Mouse (Mus musculus) regulatory T cell (primary cell): Measurements from ENCODE around the gene Atg13.

ENCODE experiments used
- in situ Hi-C: fragments of 300-600 bp; cut with MboI, MseI; formaldehyde crosslinking; loops from one replicate; pipeline ENCODE4 v1.15.1; 2025; ENCODE audit warnings: high pct_unique_total_duplicates

Gene Atg13

DNA sequence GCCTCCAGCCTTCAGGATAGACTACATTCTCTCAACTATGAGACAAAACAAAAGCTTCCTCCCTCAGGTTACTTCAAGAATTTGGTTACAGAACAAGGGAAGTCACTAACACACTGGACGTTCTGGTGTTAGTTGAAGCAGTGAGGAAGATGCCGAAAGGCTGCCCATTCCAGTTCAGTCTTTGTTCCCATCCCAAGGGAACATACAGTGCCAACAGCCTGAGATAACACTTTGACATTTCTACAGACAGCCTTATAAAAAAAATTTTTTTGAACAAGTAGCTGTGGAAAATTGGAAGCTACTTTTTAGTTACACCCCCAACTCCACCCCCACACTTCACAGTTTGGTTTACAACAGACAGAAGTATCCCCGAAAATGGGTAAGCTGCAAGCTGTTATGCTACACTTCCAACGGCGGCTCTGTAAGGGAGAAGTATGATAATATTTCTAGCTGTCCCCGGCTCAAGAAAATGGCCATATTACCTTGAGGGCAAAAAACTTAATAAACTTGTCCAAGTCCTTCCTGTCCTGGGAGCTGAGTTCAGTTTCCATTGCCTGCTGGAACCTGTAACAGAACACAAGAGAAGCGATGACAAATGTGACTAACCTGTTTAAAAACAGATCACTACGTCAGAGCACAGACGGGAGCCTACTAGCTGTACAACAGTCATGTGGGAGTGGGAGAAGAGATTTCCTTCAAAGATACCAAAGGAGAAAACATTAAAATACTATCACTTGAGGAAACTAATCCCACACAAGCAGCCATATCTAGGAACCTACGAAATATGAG, 14.7 kb downstream of the Atg13 start:
- in situ Hi-C loops = no loop called here

DNA sequence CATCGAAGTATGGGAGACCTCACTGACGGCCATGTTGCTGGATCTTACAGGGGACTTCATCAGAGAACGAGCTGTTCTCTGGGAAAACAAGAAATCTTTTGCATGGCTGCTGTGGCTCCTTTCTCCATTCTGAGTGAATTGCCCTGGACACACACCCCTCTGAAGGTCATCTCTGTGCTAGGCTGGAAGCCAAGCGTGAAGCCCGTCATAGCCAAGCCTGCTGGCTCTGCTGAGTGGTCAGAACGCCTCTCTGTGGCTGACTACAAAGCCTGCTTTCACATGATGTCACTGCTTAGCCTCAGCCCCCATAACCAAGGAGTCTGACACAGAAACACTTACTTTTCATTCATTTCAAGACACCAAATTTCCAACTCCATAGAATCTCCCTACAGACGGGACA, 20.9 kb downstream of the Atg13 start:
- in situ Hi-C loops = no loop called here

DNA sequence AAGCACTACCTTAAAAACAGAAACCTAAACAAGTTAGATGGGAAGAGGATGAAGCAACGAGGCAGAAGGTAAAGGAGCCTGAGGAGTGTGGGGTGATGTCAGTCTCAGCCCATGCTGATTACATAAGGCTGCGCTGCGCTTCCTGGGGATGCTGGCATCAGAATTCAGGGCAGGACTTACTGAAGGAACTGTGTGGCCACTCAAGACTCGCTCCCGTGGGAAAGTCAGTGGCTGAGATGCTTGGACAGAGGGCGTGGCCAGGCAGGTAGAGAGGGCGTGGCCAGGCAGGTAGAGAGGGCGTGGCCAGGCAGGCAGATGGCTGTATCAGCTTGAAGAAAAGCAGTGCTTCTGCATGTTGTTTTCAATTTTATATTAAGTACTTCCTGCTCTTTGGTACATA, 26.5 kb downstream of the Atg13 start:
- in situ Hi-C loops = no loop called here

DNA sequence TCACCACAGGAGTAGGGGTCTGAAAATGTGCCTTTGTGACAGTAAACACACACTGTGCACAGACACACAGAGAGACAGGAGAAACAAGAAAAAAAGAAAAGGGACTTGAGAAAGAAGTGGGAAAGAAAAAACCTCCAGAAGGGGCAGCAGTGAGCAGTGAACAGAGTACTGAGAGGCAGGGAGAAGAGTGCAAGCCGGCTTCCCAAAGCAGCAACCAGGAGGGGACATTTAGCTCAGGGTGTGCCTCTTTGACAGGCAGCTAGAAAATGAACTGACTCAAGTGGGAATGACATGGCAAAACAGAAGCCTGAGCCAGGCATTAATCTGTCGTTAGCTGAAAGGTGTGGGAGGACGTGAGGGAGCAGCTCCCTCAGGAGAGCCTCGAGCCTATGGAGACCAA, 27.5 kb downstream of the Atg13 start:
- in situ Hi-C loops = no loop called here

DNA sequence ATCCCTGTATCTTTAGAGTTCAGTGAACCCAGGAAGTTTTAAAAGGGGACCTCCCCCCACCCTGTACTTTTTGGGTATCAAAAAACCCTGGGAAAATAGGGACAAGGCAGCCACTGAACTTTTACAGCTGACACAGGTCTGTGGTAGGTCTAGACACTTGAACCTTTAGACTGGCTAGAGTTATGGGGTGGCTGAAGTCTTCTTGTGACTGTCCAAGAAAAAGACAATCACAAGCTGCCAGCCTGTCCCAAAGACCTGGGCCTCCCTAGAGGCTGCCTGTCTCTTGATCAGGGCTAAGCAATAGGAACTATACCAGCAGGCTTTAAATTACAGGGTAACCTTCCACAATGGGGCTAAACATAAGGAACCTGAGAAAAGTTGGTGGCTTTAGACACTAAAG, 33.4 kb downstream of the Atg13 start:
- in situ Hi-C loops = no loop called here

DNA sequence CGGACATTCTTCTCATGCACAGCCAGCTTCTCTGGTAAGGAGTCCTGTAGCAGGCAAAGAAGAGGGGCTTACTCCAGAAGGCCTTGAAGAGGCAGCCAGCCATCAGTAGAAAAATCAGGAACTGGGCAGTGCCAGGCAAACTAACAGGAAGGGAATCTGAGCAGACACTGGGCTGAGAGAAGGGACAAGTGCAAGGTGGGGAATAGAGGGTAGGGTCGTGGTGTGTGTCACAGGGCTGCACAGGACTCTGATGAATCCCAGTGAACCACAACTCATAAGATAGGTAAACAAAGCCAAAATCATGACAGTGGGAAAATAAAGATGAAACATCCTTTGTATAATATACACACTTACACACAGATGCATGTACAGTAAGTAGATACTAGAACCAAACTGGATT, 34.0 kb downstream of the Atg13 start:
- in situ Hi-C loops = no loop called here

DNA sequence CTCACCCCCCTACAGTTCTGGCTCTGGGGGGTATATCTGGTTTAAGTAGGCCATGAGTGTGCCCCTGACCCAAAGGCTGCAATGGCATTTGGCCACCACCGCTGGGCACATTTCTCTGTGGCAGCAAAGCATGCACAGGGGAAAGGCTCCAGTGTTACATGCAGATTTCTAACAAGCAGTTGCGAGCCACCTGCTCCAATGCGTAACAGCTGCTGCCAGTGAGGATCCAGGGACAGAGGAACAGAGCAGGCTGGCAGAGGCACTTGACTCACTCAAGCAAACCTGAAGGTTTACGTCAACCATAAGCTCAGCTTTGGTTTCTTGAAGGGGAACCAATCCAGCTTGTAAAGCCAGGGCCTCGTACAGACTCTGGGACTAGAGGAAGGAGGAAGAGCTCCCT, 35.5 kb downstream of the Atg13 start:
- in situ Hi-C loops = no loop called here

DNA sequence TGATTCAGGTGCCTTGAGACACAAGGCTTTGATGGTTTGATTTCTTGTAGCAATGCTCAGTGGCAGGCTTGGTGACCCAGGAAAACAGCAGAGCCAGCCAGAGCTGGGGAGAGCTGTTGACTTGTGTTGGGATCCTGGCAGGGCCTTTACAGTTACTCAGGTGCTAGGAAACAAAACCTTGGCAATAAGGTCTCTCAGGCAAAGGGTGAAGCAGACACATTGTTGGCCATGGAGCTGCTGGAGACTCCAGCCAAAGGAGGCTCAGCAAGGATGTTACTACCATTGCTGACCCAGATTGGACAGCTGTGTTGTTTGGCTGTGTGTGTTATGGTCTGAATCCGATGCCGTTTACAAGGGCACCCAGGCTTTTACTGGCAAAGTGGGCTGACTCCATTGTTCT, 36.8 kb downstream of the Atg13 start:
- in situ Hi-C loops = no loop called here

DNA sequence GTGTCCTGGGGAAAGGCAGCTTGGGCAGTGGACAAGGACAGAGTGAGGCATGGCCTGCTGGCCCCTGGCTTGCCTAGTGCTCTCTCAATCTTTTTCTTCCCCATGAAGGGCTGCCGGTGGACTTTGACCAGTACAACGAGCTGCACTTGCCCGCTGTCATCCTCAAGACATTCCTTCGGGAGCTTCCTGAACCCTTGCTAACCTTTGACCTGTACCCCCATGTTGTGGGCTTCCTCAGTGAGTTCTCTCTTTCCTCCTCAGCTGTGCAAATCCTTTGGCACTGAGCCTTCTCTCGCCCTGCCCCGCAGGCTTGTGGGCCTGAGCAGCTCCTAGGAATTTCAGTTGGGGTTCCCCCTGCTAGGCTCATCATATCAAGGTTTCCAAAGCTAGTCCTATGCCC, 40.3 kb downstream of the Atg13 start:
- in situ Hi-C loops = no loop called here

DNA sequence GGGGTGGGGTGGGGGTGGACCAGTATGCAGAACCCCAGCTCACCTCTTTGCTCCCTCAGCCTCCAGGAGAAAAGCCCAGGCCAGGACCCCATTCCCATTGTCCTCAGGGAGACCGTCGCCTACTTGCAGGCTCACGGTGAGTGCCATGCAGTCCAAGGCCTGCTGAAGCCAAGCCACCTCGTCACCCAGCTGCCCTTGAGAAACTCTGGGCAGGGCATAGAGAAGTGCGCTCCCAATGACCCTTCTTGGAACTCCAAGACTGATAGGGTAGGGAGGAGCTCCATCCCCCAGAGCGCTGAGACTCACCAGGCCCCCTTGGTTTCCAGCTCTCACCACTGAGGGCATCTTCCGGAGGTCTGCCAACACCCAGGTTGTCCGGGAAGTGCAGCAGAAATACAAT, 41.0 kb downstream of the Atg13 start:
- in situ Hi-C loops = no loop called here

DNA sequence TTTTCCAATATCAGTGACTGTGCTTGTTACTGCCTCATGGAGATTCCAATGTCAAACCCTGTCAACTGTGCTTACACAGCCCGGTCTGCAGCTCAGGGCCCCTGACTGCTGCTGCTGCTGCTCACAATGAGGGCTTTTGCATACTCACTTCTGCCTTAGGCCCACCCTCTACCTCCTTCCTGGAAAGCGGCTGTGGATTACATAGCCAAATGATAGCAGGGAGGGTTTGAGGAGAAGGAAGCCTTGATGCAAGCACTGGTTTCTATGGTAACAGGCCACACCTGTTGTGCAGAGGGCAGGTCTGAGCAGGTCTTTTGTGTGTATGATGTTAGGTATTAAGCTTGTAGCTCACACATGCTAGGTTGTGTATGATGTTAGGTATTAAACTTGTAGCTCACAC, 42.6 kb downstream of the Atg13 start:
- in situ Hi-C loops = no loop called here

DNA sequence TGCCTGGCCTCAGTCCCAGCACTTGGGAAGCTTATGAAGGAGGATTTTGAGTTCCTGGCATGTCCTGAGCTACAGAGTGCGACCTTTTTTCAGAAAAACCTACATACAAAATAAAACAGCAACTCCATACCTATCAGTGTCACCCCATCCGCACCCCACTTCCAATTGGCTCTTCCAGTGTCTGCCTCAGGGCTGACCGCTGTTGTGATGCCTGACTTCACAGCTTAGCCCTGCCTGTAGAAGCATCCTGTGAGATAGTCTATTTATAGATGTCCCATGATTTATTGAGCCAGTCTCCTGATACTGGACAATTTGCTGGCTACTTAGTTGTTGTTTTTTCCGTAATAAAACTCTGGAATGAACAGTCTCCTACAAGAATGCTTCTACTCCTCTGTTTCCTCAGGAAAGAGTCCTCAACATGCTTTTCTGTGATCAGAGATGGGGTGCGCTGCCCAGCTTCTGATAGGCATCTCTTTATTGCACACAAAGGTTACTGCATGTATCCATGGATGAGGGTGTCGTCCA, 43.9 kb downstream of the Atg13 start:
- in situ Hi-C loops = no loop called here

DNA sequence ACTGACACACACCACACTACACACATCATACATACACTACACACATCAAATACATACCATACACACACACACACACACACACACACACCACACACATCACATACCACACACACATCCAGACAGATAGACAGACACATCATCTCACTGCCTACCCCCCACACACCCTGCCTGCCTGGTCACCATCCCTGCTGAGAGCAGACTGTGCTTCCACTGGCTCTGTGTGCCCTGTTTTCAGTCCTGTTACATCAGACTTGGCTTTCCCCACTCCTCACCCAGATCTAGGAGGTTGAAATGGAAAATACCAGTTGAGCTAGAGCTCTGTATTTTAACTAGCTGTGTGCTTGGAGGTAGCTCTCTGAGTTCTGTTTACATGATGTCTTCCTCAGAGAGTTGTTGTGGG, 45.6 kb downstream of the Atg13 start:
- in situ Hi-C loops = no loop called here

DNA sequence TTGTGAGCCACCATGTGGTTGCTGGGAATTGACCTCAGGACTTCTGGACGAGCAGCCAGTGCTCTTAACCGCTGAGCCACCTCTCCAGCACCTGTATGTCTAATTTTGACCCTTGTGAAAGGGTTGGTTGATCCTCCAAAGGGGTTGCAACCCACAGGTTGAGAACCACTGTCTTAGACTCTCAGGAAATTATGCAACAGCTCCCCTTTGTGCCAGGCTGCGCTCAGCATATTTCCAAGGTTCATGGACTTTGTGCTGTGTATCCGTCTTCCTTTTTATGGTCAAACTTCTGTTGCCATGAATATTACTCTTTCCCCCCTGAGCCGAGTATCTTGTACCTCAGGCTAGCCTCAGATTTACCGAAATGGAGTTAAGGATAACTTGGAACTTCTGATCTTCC, 49.4 kb downstream of the Atg13 start:
- in situ Hi-C loops = no loop called here

DNA sequence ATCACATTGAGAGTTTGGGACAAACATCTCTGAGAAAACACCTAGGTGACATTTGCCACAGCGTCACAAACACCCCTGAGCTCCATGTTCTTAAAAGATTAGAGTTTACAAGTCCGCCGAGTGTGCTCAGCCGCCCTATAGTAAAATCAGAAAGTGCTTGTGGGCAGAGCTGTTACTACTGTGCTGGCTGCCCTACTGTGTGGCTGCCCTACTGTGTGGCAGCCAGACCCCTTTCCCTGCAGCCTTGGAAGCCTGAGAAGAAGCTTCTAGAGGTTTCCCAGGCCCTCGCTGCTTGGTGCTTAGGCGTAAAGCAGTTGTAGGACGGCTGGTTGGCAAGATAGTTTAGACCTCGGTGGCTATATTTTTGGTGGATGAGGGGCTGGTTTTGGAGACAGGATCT, 50.7 kb downstream of the Atg13 start:
- in situ Hi-C loops = no loop called here

DNA sequence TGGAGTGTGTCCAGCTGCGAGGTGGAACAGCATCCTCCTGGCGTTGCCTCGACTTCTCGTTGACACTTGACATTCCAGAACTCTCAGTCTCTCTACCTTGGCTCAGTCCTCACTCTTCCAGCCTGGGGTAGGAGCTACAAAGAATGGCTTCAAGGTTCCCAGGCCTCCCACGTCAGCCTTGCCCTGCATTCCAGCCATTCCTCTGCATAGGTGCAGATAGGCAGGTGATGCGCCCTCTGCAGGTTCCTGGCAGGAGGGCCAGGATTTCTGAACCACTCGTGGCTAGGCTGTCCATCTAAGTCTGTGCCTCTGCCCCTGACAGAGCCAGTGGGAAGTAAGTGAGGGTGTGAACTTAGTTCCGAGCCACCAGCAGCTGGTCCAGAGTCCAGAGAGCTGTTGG, 53.6 kb downstream of the Atg13 start:
- in situ Hi-C loops = no loop called here

DNA sequence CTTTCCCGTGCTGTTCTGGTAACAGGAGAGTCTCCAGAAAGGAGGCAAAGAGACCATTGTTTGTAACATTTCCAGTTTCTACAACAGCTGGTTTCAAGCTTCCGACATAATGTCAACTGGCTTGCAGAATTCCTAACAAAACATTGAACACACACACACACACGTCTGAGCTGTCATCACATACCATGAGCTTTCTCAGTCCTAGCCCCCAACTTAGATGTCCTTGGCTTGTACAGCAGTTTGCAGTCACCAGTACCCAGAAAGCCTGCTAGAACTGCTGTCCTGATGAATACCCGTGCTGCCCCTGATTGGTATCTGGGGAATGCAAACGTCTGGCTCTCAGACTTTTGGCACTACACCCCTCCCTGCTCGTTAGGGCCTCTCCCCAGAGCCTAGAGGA, 54.5 kb downstream of the Atg13 start:
- in situ Hi-C loops = no loop called here

DNA sequence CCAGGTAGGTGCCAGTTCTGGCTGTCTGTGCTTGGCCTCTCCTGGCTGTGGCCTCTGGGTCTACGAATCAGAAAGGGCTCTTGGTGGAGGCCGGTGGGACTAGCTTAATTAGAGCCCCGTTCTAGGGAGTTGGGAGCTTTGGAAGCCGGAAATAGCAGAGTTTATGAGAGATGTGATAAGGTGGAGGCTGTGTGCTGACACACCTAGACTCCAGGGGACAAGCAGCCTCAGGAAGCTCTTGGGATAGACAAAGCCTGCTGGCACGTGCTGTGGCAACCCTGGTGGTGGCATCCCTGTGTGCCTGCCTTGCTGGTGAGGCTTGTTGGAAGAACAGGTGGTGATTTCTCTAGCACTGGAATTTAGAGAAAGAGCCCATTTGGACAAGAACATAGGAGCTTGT, 55.0 kb downstream of the Atg13 start:
- in situ Hi-C loops = no loop called here

DNA sequence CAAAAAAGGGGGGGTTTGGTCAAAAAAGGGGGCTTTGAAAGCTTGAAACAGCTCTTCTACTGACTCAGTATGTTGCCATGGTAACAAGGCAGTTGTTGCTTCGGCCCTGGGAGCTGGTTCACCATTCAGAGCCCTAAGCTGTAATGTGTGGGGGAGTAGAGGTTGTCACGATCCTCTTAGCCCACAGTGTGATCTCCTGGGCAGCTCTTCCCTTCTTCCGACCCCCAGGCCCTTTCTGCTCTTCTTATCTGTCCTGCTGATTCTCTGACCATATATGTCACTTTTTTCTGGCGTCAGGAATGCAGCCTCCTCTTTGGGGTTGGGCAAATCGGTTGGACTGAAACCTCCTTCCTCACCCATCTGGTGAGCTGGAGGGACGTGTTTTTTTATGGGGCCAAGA, 57.5 kb downstream of the Atg13 start:
- in situ Hi-C loops = loop anchor here (5.0 kb wide), 1 partner anchor 74 kb away; no protein-coding TSS in a partner anchor

DNA sequence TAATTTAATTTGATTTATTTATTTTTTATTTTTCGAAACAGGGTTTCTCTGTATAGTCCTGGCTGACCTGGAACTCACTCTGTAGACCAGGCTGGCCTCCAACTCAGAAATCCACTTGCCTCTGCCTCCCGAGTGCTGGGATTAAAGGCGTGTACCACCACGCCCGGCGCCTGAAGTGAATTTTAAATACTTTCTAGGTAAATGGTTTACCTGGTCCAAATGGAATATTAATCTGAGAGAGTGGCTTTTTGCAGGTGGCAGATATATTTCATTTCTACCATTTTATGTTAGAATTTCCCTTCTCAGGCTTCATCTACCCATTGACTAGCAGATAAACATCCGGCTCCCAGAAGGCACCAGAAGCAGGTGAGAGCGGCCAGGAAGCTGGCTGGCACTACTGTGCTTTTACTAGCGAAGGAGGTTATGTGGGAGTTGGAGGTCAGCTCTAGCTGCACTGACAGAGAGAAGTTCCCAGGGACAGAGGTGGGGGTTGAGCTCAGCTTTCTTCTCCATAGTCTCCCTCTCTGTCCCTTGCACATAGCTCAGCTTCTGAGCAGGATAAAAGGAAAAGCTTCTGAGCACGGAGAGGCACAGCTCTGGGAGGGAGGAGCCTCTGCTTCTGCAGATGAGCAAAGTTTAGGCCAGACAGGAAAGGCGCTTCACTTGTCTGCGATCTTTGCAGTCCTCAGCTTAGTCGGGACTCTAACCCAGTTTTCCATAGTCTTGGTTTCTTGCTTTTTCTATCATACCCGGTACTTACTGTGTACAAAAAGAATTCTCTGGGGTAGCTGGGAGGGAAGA, 58.7 kb downstream of the Atg13 start:
- in situ Hi-C loops = loop anchor here (5.0 kb wide), 1 partner anchor 76 kb away; no protein-coding TSS in a partner anchor

DNA sequence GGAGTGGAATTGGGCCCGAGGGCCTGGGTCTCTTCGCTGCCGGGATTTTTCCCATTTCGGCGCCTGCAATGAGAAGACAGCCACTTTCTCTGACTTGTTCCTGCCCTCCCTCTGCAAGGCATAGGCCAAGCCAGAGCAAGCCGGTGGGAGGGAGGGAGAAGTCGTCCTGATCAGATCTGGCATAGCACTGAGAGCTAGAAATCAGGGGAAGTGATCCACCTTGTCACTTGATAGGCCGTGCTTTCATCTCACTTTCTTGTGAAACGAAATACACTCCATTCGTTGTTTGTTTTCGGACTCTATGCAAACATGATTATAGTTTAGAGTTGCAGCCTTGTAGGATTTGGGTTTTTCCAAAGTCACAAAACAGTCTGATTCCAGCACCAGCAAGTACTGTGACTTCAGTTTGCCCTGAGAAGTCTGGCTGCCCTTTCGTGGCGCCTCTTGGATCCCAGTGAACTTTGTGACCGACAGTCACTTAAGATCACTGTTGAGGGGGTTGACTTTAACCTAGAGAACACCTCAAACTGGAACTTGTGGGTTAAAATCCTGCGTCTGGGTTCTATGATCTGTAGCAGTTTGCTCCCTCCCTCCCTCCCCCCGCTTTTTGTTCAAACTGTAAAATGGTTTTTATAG, 59.9 kb downstream of the Atg13 start:
- in situ Hi-C loops = loop anchor here (5.0 kb wide), 1 partner anchor 77 kb away; no protein-coding TSS in a partner anchor
